Mouse (Mus musculus) layer of hippocampus, adult 2 months (tissue): ENCODE data around the gene Slc37a4. TPM values are rescaled to one million over a fixed set of nuclear protein-coding genes. Genes with fewer than 3 reads are reported as not detected.
"Not testable (repeated sequence)": the region's sequence is repeated elsewhere in the genome, so short reads cannot be mapped to it uniquely, and the experiment has no call there.

Experiments used
- DNase-seq, 2 experiments: peaks; one replicate each; pipeline ENCODE4 v3.0.0; 2022; ENCODE audit warnings: low spot score in 2 of 2
- H3K27ac ChIP-seq: fragments of 200-600 bp; 2 replicates; pipeline ENCODE4 v1.8.1; 2022
- H3K4me3 ChIP-seq: fragments of 200-600 bp; 2 replicates; pipeline ENCODE4 v1.8.1; 2022; ENCODE audit warnings: mild to moderate bottlenecking
- CTCF ChIP-seq: fragments of 200-600 bp; conservative IDR thresholded peaks from 2 replicates; pipeline ENCODE4 v1.8.1; 2022; ENCODE audit warnings: antibody characterized with exemption, mild to moderate bottlenecking, moderate library complexity
- long read RNA-seq, 2 experiments: library from polyadenylated mRNA; stranded (forward); transcript quantifications; one replicate each; pipeline ENCODE4 v2.0.0; 2021; ENCODE audit warnings: borderline mapping rate in 2 of 2
- total RNA-seq, 2 experiments: library from RNA; stranded (reverse); gene quantifications; 2 replicates each; pipeline ENCODE4 v1.2.3; 2021

Slc37a4 gene
- 10 to 100 TPM; 29.5 to 30.2 TPM for total RNA-seq
- long read RNA-seq, experiment 1, partial matches to known transcripts = 2 of 18 reads
- long read RNA-seq, experiment 1, other reads (novel, unspliced or antisense) = 15 of 18 reads
- long read RNA-seq, experiment 2, partial matches to known transcripts = 1 of 25 reads
- long read RNA-seq, experiment 2, other reads (novel, unspliced or antisense) = 20 of 25 reads

GRCm38 (mm10) chr9:44396684-44397411, at the start of gene Slc37a4:
TSS of gene Slc37a4 (plus strand) at chr9:44396852.
- peak within 1 kb of the TSS; percentile 95 for H3K27ac ChIP-seq
- peak; percentile 82 to 93 for DNase-seq
- H3K4me3 ChIP-seq = peak within 1 kb of the TSS; percentile 69
- TF ChIP-seq CTCF = peak; percentile 35

- Histone ChIP-seq H3K4me3 (no peak overlapping the region), H3K27ac (no peak overlapping the region)
- TF ChIP-seq CTCF = no peak
- no peak for DNase-seq
These were observed 49.5 kb upstream of the Slc37a4 start for GRCm38 (mm10) chr9:44347166-44347565.

- H3K27ac ChIP-seq = 0 out of 2 replicates have a peak overlapping the region, but pooled peaks have one; percentile 28
- no peak for DNase-seq
- TF ChIP-seq CTCF = no peak
- H3K4me3 ChIP-seq = no peak overlapping the region
These were observed 49.0 kb upstream of the Slc37a4 start for GRCm38 (mm10) chr9:44347621-44348020.

- no peak for DNase-seq
- H3K27ac ChIP-seq = 0 out of 2 replicates have a peak overlapping the region, but pooled peaks have one; percentile 28
- no peak overlapping the region for H3K4me3 ChIP-seq
- TF ChIP-seq CTCF = peak; percentile 49
These were observed 48.1 kb upstream of the Slc37a4 start for GRCm38 (mm10) chr9:44348546-44348945.

GRCm38 (mm10) chr9:44351396-44351795, 45.3 kb upstream of the Slc37a4 start:
- no peak overlapping the region for H3K4me3 ChIP-seq
- no peak for DNase-seq
- peak overlapping the region; percentile 72; the same call in 1 of the 2 replicates for H3K27ac ChIP-seq
- no peak for TF ChIP-seq CTCF

- TF ChIP-seq CTCF = no peak
- H3K4me3 ChIP-seq = no peak overlapping the region
- no peak for DNase-seq
- H3K27ac ChIP-seq = no peak overlapping the region
These were observed 44.3 kb upstream of the Slc37a4 start for GRCm38 (mm10) chr9:44352337-44352736.

GRCm38 (mm10) chr9:44353142-44353541, 43.5 kb upstream of the Slc37a4 start:
- Histone ChIP-seq H3K4me3 (no peak overlapping the region), H3K27ac (no peak overlapping the region)
- TF ChIP-seq CTCF = no peak
- DNase-seq = no peak

GRCm38 (mm10) chr9:44357207-44357606, 39.4 kb upstream of the Slc37a4 start:
- Histone ChIP-seq H3K27ac (no peak overlapping the region), H3K4me3 (no peak overlapping the region)
- TF ChIP-seq CTCF = peak; percentile 76
- no peak for DNase-seq

GRCm38 (mm10) chr9:44361190-44361917, 35.3 kb upstream of the Slc37a4 start, which contains the start of gene Vps11:
TSS of gene Vps11 (minus strand) at chr9:44361670.
- no peak for TF ChIP-seq CTCF
- peak; percentile 93 to 94 for DNase-seq
- H3K4me3 ChIP-seq = peak within 1 kb of the TSS; percentile 98
- peak within 1 kb of the TSS; percentile 94 for H3K27ac ChIP-seq

- peak; percentile 17; the same call in 1 of the 2 replicates for TF ChIP-seq CTCF
- H3K4me3 ChIP-seq = peak overlapping the region; percentile 98
- DNase-seq = not testable (repeated sequence)
- H3K27ac ChIP-seq = peak overlapping the region; percentile 94
These were observed 34.7 kb upstream of the Slc37a4 start for GRCm38 (mm10) chr9:44361931-44362330.

GRCm38 (mm10) chr9:44364480-44364879, 32.2 kb upstream of the Slc37a4 start:
- H3K4me3 ChIP-seq = no peak overlapping the region
- no peak for DNase-seq
- peak; percentile 70 for TF ChIP-seq CTCF
- no peak overlapping the region for H3K27ac ChIP-seq

GRCm38 (mm10) chr9:44373386-44373785, 23.3 kb upstream of the Slc37a4 start:
- no peak overlapping the region for H3K27ac ChIP-seq
- TF ChIP-seq CTCF = no peak

GRCm38 (mm10) chr9:44376141-44376540, 20.5 kb upstream of the Slc37a4 start:
- no peak for DNase-seq
- Histone ChIP-seq H3K4me3 (no peak overlapping the region), H3K27ac (no peak overlapping the region)
- no peak for TF ChIP-seq CTCF

More at GRCm38 (mm10) chr9:44373386-44373785, 23.3 kb upstream of the Slc37a4 start:
- no peak overlapping the region for H3K4me3 ChIP-seq
- DNase-seq = no peak

- H3K27ac ChIP-seq, H3K4me3 ChIP-seq: not testable (repeated sequence)
These were observed 19.3 kb upstream of the Slc37a4 start for GRCm38 (mm10) chr9:44377335-44377734.

More at GRCm38 (mm10) chr9:44377335-44377734, 19.3 kb upstream of the Slc37a4 start:
- DNase-seq = not testable (repeated sequence)
